Mouse (Mus musculus): Measurements from ENCODE around the gene Rhbdd1. TPM values are rescaled to one million over a fixed set of nuclear protein-coding genes. Genes with fewer than 3 reads are reported as not detected.

Rhbdd1 gene
- 25.5 and 26.0 TPM in 2 replicates for total RNA-seq (2023)

GRCm38 (mm10) chr1:82316111-82316745, at the start of gene Rhbdd1:
Rhbdd1 (plus strand) TSS chr1:82316452.

GRCm38 (mm10) chr1:82291151-82291797, 25.0 kb upstream of the Rhbdd1 start, which contains the start of gene Irs1:
Irs1 (minus strand) TSS chr1:82291416.

Other genes with a start within 250 kb of the Rhbdd1 start
- not detected in 2 replicates for gene Gm9747, start 83.3 kb upstream of the Rhbdd1 start, total RNA-seq (2023)
- gene Irs1, start 25.0 kb upstream of the Rhbdd1 start, total RNA-seq (2023) = 0.06 and 0.16 TPM in 2 replicates

Measured in neutrophil, adult 65 days (primary cell).